Mouse (Mus musculus): ENCODE measurements around the gene Gm17416.

Gm17416 gene

DNA sequence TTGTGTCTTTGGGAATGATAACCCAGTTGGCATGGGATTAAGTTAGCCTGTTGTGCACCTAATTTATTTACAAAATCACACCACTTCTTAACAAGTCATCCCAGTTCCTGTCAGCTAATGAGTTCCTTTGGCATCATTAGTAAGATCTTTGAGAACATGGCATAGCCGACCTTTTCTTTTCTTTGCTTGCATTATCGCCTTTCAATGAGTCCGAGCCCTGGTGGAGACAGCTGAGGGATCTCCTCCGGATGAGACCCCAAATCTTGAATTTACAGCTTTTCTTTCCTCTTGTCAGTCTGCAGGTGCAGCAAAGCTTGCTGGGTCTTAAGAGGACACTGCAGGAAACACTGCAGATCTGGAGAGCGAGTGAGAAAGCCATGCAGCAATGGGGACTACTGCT, at the start of gene Gm17416:
TSS of gene Gm17416 (plus strand) at position 301 of the 400 bp plus-strand sequence.
- DNase-seq (ENCODE audit: low spot score), result no peak

DNA sequence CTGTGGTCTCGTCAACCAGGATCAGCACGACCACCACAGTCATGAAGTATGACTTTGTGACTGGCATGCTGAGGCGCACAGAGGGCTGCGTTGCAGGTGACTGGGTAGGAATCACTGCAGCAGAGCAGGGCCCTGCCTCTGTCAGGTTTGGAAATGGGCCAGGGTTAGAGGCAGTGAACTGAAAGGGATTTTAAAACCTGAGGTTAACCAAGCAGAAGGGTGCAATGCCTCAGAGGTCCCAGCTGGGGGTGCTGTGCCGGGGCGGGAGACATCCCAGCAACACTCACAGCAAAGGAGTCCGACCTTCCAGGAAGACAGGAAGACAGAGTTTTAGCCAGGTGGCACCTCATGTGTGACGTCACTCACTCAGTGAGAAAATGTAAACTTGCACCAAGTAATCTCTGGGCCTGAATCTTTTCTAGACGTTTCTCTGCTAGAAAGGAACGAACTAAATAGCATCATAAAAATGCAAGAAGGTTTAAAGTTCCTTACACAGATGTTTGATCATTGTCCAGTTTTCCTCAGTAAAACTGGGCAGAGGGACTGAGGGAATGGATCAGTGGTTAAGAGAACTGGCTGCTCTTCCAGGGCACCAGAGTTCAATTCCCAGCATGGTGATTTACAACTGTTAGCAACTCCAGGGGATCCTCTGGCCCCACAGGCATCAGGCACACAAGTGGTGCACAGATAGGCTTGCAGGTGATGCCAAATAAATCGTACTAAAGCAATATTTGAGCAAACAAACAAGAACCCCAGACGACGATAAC, 29.0 kb upstream of the Gm17416 start, which contains the start of gene Defb29:
TSS of gene Defb29 (minus strand) at position 155 of the 767 bp plus-strand sequence.
- DNase-seq (ENCODE audit: low spot score), result no peak

DNA sequence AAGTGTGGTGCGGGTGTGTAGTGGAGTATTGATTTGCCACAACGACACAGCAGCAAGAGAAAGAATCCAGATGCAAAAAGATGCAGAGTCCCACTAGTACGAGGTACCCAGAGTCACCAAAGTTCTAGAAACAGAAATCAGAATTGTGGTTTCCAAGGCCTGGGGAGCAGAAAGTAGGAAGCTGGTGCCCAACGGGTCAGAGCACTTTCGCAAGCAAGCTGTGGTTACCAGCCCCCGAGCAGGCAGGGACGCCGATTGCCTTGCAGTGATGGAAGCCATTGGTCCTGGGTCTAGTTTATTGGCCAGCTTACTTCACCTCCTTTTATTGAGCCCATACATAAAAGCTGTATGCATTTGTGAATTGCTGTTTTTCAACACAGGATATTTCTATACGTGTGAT, 27.2 kb upstream of the Gm17416 start:
- DNase-seq (ENCODE audit: low spot score), result no peak

DNA sequence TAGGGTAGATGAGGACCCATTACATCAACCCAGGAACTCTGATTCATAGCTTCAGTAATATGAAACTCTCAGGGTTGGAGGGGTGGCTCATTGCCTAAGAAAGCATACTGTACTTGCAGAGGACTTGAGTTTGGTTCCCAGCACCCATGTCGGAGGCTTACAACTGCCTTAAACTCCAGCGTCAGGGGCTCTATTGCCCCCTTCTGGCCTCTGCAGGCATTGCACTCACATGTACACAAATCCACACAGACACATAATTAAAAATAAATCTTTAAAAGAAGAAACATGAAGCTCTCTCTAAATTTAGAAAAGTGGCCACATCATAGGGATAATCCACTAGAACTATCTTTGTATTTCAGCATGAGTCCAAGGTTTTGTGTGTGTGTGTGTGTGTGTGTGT, 26.2 kb upstream of the Gm17416 start:
- DNase-seq (ENCODE audit: low spot score), result no peak

DNA sequence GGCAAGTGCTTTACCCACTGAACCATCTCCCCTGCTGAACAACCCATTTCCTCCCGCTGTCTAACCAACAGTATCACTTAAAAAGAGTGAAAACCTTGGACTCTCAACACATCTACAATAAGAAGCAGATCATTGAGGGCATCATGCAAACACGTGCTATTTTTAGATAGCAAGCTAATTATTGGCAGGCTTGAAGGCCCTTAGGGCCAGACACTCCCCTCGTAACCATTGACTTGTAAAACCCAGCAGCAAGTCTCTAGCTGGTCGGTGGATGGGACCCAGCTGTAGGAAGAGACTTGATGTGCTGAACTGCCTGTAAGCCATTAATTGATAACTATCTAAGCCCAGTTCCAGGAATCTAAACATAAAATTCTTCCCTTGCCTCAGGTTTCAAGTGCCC, 25.7 kb upstream of the Gm17416 start:
- DNase-seq (ENCODE audit: low spot score), result no peak

DNA sequence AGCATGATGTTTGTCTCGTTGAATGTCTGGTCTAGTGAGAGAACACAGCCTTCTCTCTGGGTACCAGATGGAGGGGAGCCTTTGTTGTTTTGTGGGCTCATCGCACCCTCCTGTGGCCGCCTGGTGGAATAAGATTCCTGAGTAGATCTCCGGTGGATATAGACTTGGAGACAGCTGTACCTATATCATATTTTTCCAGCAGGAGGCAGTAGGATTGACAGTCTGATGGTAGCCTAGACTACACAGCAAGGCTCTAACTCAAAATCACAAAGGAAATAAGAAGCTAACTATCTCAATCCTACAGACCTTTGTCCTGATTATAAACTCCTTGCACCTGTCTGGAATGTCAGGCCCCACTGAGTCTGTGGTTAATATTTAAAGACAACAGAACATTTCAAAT, 24.4 kb upstream of the Gm17416 start:
- no peak for DNase-seq (ENCODE audit: low spot score)

DNA sequence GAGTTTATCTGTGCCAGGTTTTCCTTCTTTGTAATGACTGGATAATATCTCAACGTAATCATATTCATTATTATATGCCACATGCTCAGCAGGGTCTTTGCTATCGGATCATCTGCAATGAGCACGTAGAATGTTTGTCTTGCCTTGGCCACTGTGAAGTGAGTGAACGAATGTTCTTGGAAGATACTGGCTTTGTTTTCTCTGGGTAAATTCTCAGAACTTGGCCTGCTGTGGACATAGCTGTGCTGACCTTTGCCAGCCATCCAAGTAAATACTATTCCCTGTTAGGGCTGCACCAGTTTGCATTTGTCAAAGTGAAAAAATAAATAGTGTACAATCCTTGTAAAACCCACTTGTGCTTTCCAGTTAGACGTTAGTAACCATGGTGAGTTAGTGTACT, 21.0 kb upstream of the Gm17416 start:
- DNase-seq (ENCODE audit: low spot score), result no peak

DNA sequence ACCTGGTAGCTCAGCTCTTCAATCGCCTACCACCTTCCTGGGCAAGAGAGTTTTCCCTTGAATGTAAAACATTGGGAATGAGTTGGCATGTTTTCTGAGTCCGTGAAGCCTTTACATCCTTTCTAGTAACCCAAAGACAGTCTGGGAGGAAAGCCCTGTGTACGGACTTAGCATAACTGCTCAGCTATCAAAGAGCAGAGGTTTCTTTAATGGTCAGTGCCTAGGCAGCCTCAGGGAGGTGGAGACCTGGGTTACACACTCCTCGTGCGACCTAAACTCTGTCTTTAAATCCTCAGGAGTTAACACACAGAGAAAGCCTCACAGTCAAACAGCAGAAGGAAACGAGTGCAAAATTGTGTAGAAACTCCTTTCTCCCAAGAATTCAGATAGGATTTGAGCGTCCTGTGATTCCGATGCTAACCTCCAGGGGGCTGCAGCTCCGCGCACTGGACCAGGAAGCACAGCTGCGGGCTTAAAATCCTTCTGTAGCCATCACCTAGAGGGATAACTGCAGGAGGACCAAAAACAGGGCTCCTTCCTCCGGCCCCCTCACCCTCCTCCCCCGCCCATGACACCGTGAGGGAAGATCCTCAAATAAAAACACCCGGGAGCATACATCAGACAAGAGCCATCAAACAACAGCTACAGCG, 15.2 kb upstream of the Gm17416 start:
- no peak for DNase-seq (ENCODE audit: low spot score)

DNA sequence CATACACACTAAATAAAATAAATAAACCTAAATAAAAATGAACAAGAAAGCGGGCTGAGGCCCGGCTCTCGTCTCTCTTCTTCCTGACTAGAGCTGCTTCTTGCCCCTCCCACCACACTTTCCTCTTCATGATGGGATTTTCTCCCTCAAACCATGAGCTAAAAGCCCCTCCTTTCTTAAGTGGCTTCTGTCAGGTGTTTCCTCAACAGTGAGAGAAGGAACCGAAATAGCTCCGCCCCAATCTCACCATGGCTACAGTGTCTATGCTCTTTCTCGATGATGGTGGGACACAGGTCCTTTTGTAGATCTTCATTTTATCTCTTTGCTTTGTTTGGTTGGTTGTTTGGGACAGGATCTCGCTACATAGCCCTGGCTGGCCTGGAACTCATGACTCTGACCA, 12.5 kb upstream of the Gm17416 start:
- no peak for DNase-seq (ENCODE audit: low spot score)

DNA sequence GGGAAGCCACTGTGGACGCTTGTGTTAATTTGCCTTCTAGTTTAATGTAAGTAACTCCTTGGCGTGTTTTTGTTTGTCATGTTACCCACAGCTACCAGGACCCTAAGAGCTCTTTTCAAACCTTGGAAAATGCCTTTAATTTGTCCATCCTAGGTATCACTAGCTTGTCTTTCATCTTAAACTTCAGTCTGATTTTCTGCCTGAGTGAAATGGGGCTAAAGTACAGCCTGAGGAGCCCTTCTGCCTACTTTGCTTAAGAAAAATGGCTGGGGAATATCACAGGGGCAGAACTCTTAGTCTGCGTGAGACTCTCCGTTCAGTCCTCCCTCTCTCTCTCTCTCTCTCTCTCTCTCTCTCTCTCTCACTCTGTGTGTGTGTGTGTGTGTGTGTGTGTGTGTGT, 743 bp downstream of the Gm17416 start:
- no peak for DNase-seq (ENCODE audit: low spot score)

DNA sequence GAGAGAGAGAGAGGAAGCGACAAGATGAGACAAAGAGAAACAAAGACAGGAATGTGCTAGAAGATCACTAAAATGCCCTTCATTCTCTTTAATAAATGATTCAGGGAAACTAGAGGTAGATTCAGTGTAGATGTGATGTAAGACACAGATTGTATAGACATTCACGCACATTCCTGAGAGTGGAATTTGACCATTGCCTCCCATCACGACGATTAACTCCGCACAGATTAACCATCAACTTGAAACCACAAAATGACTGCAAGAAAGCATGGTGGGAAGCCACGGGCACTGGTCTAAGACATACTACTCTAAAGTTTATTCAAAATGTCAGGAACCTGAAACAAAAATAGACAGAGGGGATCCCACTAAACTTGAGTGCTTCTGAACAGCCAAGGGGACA, 1.2 kb downstream of the Gm17416 start:
- no peak for DNase-seq (ENCODE audit: low spot score)

DNA sequence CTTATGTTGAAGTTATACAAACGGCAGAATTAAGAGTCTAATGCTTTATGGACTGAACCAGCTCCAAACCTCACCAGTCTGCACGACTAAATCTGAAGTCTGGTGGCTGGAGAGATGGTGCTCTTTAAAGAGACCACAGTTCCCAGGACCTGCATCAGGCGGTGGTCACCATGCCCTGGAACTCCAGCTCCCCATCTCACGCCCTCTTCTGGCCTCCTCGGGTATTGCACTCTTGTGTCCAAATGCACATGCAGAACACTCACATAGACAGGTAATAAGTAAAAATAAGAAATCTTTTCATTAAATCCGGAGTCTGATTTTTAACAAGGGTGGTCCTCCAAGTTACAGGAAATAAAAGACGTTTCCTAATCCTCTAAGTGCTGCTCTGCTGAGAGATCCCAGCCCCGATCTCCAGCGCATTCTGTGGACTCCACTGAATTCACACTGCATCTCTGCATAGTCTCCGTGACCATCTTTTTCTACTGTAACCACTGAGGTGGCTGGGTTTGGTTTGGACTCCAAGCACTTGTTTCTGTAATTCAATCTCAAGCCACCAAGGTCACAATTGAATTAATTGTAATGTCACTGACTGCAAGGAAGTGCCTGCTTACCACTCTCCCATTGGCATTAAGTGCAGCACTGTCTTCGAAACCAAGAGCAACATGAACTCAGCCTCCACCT, 3.1 kb downstream of the Gm17416 start, which contains the start of gene Defb21:
TSS of gene Defb21 (plus strand) at position 631 of the 681 bp plus-strand sequence.
- no peak for DNase-seq (ENCODE audit: low spot score)

DNA sequence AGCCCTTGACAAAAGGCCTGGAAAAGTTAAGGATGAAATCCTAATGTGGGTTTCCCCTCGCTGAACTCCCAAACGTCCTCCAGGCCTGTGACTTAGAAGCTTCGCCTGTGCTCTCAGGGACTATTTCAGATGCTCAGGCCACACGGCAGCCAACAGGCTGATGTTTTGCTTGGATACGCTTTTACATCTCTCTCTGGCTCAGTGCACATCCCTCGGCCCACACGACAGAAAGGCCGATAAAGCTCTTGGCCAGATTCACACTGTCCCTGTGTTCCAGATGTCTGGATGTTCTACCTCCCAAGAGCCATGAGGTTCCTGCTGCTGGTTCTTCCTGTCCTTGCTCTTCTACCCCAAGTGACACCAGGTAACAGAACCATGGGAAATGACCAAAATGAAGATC, 4.3 kb downstream of the Gm17416 start:
- no peak for DNase-seq (ENCODE audit: low spot score)

DNA sequence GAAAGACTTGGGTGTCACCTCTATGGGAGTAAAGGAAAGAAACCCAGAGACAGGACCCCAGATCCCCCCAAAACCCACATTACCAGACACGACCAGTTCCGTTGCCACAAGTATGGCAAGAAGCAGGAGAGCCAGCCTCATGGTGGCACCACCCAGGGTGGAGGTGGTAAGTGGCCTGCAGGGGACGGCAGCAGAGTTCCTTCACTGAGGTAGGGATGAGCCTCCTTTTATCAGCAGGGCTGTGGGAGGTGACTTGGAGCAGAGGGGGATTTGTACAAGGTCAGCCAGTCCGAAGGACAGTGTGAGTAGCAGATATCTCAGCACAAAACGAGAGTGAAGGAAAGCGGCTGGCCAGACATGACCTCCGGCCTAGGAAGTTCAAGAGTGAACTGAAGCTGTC, 11.0 kb downstream of the Gm17416 start, which contains the start of gene Defb19:
TSS of gene Defb19 (minus strand) at position 206 of the 400 bp plus-strand sequence.
- DNase-seq (ENCODE audit: low spot score), result no peak

DNA sequence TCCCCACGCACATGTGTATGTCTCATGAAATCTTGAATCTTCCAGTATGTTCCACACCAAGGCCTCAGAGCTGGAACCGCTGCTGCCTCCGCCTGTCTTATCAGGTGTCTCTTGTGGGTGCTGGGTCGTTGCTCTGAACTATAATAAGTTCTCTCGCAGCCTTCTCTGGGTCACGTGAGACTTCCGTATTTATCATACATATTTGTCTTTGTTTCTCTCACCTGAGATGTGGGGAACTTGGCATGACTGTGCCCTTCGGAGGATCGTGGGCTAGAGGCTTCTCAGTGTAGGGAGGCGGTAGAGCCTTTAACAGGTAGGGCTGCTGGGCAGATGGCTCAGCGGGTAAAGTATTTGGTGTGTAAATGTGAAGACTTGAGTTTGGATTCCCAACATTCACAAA, 11.5 kb downstream of the Gm17416 start:
- no peak for DNase-seq (ENCODE audit: low spot score)

DNA sequence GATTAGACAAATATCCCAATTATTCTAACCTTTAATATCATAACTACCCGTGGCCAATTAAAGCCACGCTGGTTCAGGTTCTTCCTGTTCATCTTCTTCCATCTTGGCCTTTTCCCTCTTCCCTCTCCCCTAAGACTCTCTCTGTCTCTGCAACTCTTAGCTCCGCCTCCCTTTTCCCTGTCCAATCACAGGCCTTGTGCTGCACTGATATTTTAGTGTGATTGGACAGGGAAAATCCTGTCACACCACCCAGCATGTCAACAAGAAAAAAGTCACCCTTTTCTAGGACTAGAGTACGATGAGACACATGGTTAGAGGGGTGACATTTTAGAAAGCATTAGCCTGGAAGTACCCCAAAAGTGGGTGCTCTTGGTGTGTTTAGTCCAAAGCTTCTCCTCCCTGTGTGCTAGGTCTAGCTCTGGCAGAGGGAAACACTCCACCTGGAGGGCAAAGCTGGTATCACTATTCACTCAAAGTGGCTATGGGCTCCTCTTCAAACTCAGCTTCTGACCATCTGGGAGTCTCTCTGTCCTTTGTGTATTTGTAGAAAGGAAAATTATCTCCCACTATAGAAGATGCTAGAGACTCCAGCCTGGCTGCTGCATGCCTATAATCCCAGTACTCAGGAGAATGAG, 17.9 kb downstream of the Gm17416 start:
- DNase-seq (ENCODE audit: low spot score), result no peak

DNA sequence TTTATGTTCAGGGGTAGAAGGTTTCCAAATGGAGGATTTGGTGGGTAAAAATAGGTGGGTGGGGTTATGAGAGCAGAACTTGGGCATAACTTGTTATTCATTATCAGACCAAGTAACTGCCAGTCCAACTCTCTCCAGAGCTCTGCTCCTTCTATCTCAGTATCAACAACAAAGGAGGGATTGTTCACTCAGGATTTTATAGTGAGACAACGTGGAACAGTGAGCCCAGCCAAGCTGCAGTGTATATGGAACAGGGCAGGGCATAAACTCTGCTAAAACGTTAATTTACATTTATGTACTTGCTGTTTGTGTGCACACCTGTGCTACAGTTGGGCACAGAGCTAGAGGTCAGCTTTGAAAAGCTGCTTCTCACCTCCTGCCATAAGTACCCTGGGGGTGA, 19.3 kb downstream of the Gm17416 start:
- no peak for DNase-seq (ENCODE audit: low spot score)

DNA sequence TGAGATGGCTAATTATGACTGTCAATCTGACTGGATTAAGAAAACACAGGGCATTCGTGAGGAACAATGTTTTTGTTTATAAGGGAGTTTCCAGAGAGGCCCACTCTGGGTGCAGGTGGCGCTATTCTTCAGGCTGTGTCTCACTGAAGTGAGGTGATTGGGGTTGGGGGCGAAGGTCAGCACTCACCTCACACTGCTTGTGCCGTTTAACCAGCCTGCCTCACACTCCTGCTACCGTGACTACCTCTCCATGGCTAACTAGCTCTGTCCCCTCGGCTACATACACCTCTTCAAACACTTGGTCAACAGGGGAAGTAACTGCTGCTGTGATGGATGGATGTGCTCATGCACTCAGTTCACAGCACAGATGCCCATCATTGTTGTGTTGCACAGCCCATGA, 19.9 kb downstream of the Gm17416 start:
- DNase-seq (ENCODE audit: low spot score), result no peak

DNA sequence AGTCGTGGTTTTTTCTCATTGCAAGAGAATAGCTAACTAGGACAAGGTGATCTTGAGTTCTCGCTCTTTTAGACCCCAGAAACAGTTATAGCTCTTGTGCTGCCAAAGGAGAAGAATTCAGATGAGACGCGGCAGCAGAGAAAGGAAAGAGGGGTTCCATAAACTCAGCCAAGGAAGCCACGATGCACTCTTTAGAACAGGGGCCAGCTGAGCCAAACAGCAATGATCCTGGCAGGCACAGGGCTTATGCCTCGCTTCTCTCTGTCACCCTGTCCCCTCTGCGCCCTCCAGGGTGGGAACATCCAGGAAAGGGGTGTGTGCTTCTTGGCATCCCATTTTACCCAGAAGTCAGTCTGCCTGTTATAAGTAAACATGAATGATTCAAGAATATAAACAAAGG, 30.2 kb downstream of the Gm17416 start, which contains the start of gene Defb45:
TSS of gene Defb45 (minus strand) at position 101 of the 400 bp plus-strand sequence.
- no peak for DNase-seq (ENCODE audit: low spot score)

DNA sequence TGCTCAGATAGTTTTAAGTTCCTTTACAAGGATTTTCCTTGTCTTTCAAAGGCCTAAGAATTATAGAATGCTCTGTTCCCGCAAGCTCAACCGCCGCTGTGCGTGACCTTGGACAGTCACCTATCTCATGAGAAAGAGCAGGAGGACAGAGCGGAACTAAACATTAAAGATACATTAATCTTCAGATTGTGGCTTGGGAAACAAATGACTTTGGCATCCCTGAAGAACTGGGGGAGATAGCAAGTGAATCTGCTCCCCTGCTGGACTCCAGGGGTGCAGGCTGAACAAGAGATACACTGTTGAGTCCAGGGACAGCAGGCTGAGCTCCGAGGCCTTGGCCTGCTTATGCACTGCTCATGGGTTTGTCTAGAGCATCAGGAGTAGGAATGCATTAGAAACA, 30.9 kb downstream of the Gm17416 start:
- no peak for DNase-seq (ENCODE audit: low spot score)

DNA sequence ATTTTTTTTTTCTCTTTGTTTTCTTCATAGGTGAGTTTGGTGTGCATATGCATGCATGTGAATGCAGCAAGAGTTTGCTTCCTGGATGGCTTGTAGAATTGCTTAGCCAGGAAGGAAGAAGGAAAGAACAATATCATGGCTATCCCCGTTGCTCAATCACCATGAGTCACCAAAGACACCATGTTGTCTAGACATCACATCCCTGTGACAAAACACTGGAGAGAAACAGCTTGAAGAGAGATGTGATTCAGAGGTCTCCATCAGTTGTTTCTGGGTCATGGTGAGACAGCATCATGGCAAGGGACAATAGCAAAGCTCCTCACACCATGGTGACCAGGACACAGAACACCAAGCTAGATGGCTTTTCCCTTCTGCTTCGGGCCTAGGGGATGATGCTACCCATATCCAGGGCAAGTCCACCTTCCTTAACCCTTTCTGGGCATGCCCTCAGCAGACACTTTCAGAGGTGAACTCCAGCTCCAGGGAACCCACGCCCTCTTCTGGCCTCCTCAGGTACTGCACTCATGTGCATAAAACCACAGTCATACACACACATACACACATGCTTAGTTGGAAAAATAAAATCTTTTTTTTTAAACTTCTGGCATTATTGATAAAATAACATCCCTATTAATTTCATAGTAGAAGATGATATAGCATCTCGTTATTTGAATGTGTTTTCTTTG, 32.3 kb downstream of the Gm17416 start:
- no peak for DNase-seq (ENCODE audit: low spot score)

DNA sequence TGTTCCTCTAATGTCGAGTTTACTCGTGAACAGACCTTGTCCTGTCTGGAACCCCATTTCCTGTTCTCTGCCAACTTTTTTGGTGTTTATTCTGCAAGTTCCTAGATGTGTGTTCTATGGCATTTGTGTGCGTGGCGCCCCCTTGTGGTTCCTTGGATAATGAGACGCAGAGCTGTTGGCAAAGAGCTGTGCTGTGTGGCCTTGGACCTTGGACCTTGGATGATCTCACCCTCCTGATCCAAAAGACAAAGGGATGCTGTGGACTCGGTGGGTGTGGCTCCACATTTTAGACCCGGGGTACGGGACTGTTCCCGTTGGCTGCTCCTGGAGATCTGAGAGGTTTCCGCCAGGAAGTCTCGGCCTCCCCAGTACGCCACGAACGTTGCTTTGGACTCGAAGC, 34.9 kb downstream of the Gm17416 start, which contains the start of gene Defb36:
TSS of gene Defb36 (plus strand) at position 271 of the 400 bp plus-strand sequence.
- no peak for DNase-seq (ENCODE audit: low spot score)
